Mouse (Mus musculus): ENCODE measurements around the gene Sh3glb2.
A peak's percentile ranks its signal among the peaks of the same experiment; 100 is the strongest.

Sh3glb2 gene

GRCm38 (mm10) chr2:30342061-30342460, 17.1 kb downstream of the Sh3glb2 start:
- no peak for DNase-seq (ENCODE audit: low read depth)

GRCm38 (mm10) chr2:30337179-30337578, 22.0 kb downstream of the Sh3glb2 start:
- no peak for DNase-seq (ENCODE audit: low read depth)

GRCm38 (mm10) chr2:30336174-30336915, 22.8 kb downstream of the Sh3glb2 start:
- no peak for DNase-seq (ENCODE audit: low read depth)

- DNase-seq (ENCODE audit: low read depth) = no peak
Measured at GRCm38 (mm10) chr2:30335324-30335723, 23.8 kb downstream of the Sh3glb2 start.

GRCm38 (mm10) chr2:30328791-30329190, 30.3 kb downstream of the Sh3glb2 start:
- no peak for DNase-seq (ENCODE audit: low read depth)

- no peak for DNase-seq (ENCODE audit: low read depth)
Measured at GRCm38 (mm10) chr2:30327276-30327675, 31.9 kb downstream of the Sh3glb2 start.

GRCm38 (mm10) chr2:30325296-30325695, 33.8 kb downstream of the Sh3glb2 start:
- no peak for DNase-seq (ENCODE audit: low read depth)

- DNase-seq (ENCODE audit: low read depth) = no peak
Measured at GRCm38 (mm10) chr2:30323111-30323510, 36.0 kb downstream of the Sh3glb2 start.

GRCm38 (mm10) chr2:30319260-30319659, 39.9 kb downstream of the Sh3glb2 start:
- DNase-seq (ENCODE audit: low read depth) = no peak

GRCm38 (mm10) chr2:30316955-30317354, 42.2 kb downstream of the Sh3glb2 start:
- no peak for DNase-seq (ENCODE audit: low read depth)

- no peak for DNase-seq (ENCODE audit: low read depth)
Measured at GRCm38 (mm10) chr2:30316136-30316535, 43.0 kb downstream of the Sh3glb2 start.

GRCm38 (mm10) chr2:30311481-30311880, 47.7 kb downstream of the Sh3glb2 start:
- no peak for DNase-seq (ENCODE audit: low read depth)

- DNase-seq (ENCODE audit: low read depth) = peak; percentile 28
Measured at GRCm38 (mm10) chr2:30309351-30309750, 49.8 kb downstream of the Sh3glb2 start.

- DNase-seq (ENCODE audit: low read depth) = no peak
Measured at GRCm38 (mm10) chr2:30306087-30306486, 53.0 kb downstream of the Sh3glb2 start.

GRCm38 (mm10) chr2:30299966-30300365, 59.2 kb downstream of the Sh3glb2 start:
- DNase-seq (ENCODE audit: low read depth) = no peak

GRCm38 (mm10) chr2:30299525-30299924, 59.6 kb downstream of the Sh3glb2 start:
- DNase-seq (ENCODE audit: low read depth) = no peak

All from c-Kit-positive CD71-positive TER-119-negative erythroid progenitor cells, embryonic 14.5 days (primary cell).